Mouse (Mus musculus): Measurements from ENCODE around the gene Nhlrc1. TPM values are rescaled to one million over a fixed set of nuclear protein-coding genes. Genes with fewer than 3 reads are reported as not detected.

The Nhlrc1 gene
- polyA plus RNA-seq, 1 experiment from 2014 or later, result 4.5 TPM

DNA sequence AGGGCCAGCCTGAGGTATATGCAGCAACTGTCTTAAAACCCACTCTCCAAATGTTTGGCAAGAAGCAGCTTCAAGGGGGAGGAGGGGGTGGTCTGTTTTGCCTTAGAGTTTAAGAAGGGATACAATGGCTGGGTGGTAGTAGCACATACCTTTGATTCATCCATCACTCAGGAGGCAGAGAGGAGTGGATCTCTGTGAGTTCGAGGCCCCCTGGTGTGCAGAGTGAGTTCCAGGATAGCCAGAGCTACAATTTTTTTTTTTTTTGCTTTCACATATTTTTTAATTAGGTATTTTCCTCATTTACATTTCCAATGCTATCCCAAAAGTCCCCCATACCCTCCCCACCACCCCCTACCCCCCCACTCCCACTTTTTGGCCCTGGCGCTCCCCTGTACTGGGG, 46.0 kb downstream of the Nhlrc1 start:
- WGBS, result 86% methylated on average over 2 of the region's 2 CpGs
- H3K27ac ChIP-seq (replicated peaks in 1 of 2; ENCODE audit: control insufficient read depth in 1 of 2, insufficient read depth in 1 of 2, low read depth in 2 of 2, low read length in 2 of 2), result no peak overlapping the region
- H3K4me1 ChIP-seq (ENCODE audit: control insufficient read depth in 2 of 2, insufficient read depth in 2 of 2, low read length in 2 of 2), result no peaks in the 10 kb centered on the region
- no peaks in the 10 kb centered on the region for H3K36me3 ChIP-seq (ENCODE audit: control insufficient read depth, insufficient read depth, low read length)
- no peak overlapping the region for H3K4me3 ChIP-seq (ENCODE audit: control insufficient read depth in 1 of 2, insufficient read depth in 1 of 2, low read depth in 1 of 2, low read length in 2 of 2)
- no peak overlapping the region for H3K9ac ChIP-seq (ENCODE audit: low read length)
- no peak for ATAC-seq (ENCODE audit: insufficient number of reproducible peaks, insufficient read depth, low FRiP score, low read depth)
- no peak overlapping the region for H3K4me2 ChIP-seq (ENCODE audit: low read length)
- no peaks in the 10 kb centered on the region for H3K27me3 ChIP-seq (ENCODE audit: control insufficient read depth, insufficient read depth, low read length)
- H3K9me3 ChIP-seq (ENCODE audit: control insufficient read depth, low read length), result peaks cover 4% of the 10 kb centered on the region; the same call in 1 of the 2 replicates

DNA sequence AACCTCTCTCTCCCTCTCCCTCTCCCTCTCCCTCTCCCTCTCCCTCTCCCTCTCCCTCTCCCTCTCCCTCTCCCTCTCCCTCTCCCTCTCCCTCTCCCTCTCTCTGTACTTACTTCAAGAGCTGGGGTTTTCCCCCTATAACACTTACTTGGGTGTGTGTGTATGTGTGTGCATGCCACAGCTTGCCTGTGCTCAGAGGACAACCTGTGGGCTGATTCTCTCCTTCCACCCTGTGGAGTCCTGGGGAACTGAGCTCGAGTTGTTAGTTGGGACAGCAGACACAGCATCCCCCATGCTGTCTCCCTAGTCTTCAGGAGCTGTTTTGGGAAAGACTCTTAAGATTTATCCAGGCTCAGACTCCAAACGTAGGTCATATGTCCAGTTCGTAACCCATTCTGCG, 47.3 kb downstream of the Nhlrc1 start:
- Histone ChIP-seq H3K4me1 (ENCODE audit: control insufficient read depth in 2 of 2, insufficient read depth in 2 of 2, low read length in 2 of 2) (no peaks in the 10 kb centered on the region), H3K9me3 (ENCODE audit: control insufficient read depth, low read length) (peaks cover 4% of the 10 kb centered on the region; the same call in 1 of the 2 replicates), H3K27ac (replicated peaks in 1 of 2; ENCODE audit: control insufficient read depth in 1 of 2, insufficient read depth in 1 of 2, low read depth in 2 of 2, low read length in 2 of 2) (no peak overlapping the region), H3K36me3 (ENCODE audit: control insufficient read depth, insufficient read depth, low read length) (no peaks in the 10 kb centered on the region), H3K4me2 (ENCODE audit: low read length) (no peak overlapping the region), H3K9ac (ENCODE audit: low read length) (no peak overlapping the region), H3K27me3 (ENCODE audit: control insufficient read depth, insufficient read depth, low read length) (no peaks in the 10 kb centered on the region), H3K4me3 (ENCODE audit: control insufficient read depth in 1 of 2, insufficient read depth in 1 of 2, low read depth in 1 of 2, low read length in 2 of 2) (no peak overlapping the region)
- ATAC-seq (ENCODE audit: insufficient number of reproducible peaks, insufficient read depth, low FRiP score, low read depth), result no peak
- 72% methylated on average over 4 of the region's 4 CpGs for WGBS

Other genes with a start within 250 kb of the Nhlrc1 start
- gene Kif13a, start 85.0 kb downstream of the Nhlrc1 start, polyA plus RNA-seq (2014; fragmentation: Nextera tagmentation; extraction: Ambion mirVana), result 47.8 and 55.2 TPM in 2 replicates
- gene Kdm1b, start 28.6 kb upstream of the Nhlrc1 start, polyA plus RNA-seq (2014; fragmentation: Nextera tagmentation; extraction: Ambion mirVana), result 7.5 and 8.0 TPM in 2 replicates
- gene Tpmt, start 29.9 kb upstream of the Nhlrc1 start, polyA plus RNA-seq (2014; fragmentation: Nextera tagmentation; extraction: Ambion mirVana), result 17.1 and 18.4 TPM in 2 replicates
- 130 and 132 TPM in 2 replicates for gene Dek, start 91.4 kb upstream of the Nhlrc1 start, polyA plus RNA-seq (2014; fragmentation: Nextera tagmentation; extraction: Ambion mirVana)
- 2.3 and 2.6 TPM in 2 replicates for gene Rnf144b, start 107.8 kb upstream of the Nhlrc1 start, polyA plus RNA-seq (2014; fragmentation: Nextera tagmentation; extraction: Ambion mirVana)

All from heart, embryonic 14.5 days (tissue).